Mouse (Mus musculus) right cerebral cortex, postnatal 14 days (tissue): Measurements from ENCODE around the gene Tmsb4x.

Experiments
- DNase-seq: peaks from one replicate; pipeline ENCODE4 v3.0.0; 2022

Tmsb4x gene

GRCm38 (mm10) chrX:167208978-167209754, at the start of gene Tmsb4x:
TSS of gene Tmsb4x (minus strand) at chrX:167209315.
- peak; percentile 76 for DNase-seq

- DNase-seq: no peak
Measured at GRCm38 (mm10) chrX:167241736-167242135, 32.6 kb upstream of the Tmsb4x start.

GRCm38 (mm10) chrX:167239293-167239921, 30.3 kb upstream of the Tmsb4x start:
- no peak for DNase-seq

GRCm38 (mm10) chrX:167233104-167233687, 24.1 kb upstream of the Tmsb4x start:
- DNase-seq: peak; percentile 78

- no peak for DNase-seq
Measured at GRCm38 (mm10) chrX:167231150-167231549, 22.0 kb upstream of the Tmsb4x start.

GRCm38 (mm10) chrX:167229819-167230218, 20.7 kb upstream of the Tmsb4x start:
- no peak for DNase-seq

- peak; percentile 58 for DNase-seq
Measured at GRCm38 (mm10) chrX:167229206-167229605, 20.1 kb upstream of the Tmsb4x start.

GRCm38 (mm10) chrX:167227756-167228155, 18.6 kb upstream of the Tmsb4x start:
- DNase-seq: no peak

GRCm38 (mm10) chrX:167227138-167227537, 18.0 kb upstream of the Tmsb4x start:
- no peak for DNase-seq

GRCm38 (mm10) chrX:167226570-167226969, 17.5 kb upstream of the Tmsb4x start:
- no peak for DNase-seq

- no peak for DNase-seq
Measured at GRCm38 (mm10) chrX:167212707-167213106, 3.6 kb upstream of the Tmsb4x start.

- no peak for DNase-seq
Measured at GRCm38 (mm10) chrX:167211871-167212555, 2.9 kb upstream of the Tmsb4x start.

GRCm38 (mm10) chrX:167210319-167210728, 1.2 kb upstream of the Tmsb4x start:
- DNase-seq: no peak

GRCm38 (mm10) chrX:167209828-167210227, 713 bp upstream of the Tmsb4x start:
- DNase-seq: no peak

- DNase-seq: no peak
Measured at GRCm38 (mm10) chrX:167208506-167208820, 652 bp downstream of the Tmsb4x start.

- DNase-seq: no peak
Measured at GRCm38 (mm10) chrX:167207741-167208505, 1.2 kb downstream of the Tmsb4x start.

GRCm38 (mm10) chrX:167205813-167206520, 3.1 kb downstream of the Tmsb4x start:
- no peak for DNase-seq

- no peak for DNase-seq
Measured at GRCm38 (mm10) chrX:167201365-167201764, 7.8 kb downstream of the Tmsb4x start.

GRCm38 (mm10) chrX:167195228-167195649, 13.9 kb downstream of the Tmsb4x start:
- no peak for DNase-seq

GRCm38 (mm10) chrX:167186306-167186705, 22.8 kb downstream of the Tmsb4x start:
- no peak for DNase-seq

- no peak for DNase-seq
Measured at GRCm38 (mm10) chrX:167183535-167183934, 25.6 kb downstream of the Tmsb4x start.

GRCm38 (mm10) chrX:167182411-167182810, 26.7 kb downstream of the Tmsb4x start:
- DNase-seq: no peak
